Mouse (Mus musculus) heart, embryonic 15.5 days (tissue): ENCODE measurements around the gene Hectd3. TPM values are rescaled to one million over a fixed set of nuclear protein-coding genes. Genes with fewer than 3 reads are reported as not detected.

Source experiments
- ATAC-seq: fragments of 200-750 bp; cut with Nextera tagmentation; replicated peaks from 2 replicates; pipeline ENCODE4 v1.8.0; 2017; ENCODE audit warnings: low read depth, moderate TSS enrichment; ENCODE audit not compliant: insufficient number of reproducible peaks, insufficient read depth, low FRiP score
- H3K27ac ChIP-seq: fragments of 300-500 bp; sonication (generic); 2 replicates; pipeline ENCODE4 v1.5.1; 2015; ENCODE audit warnings: mild to moderate bottlenecking, inconsistent platforms
- H3K27me3 ChIP-seq: fragments of 300-500 bp; sonication (generic); 2 replicates; pipeline ENCODE4 v1.6.1; 2015; ENCODE audit warnings: inconsistent platforms
- H3K36me3 ChIP-seq: fragments of 300-500 bp; sonication (generic); 2 replicates; pipeline ENCODE4 v1.6.1; 2015; ENCODE audit warnings: mild to moderate bottlenecking, inconsistent platforms
- H3K4me1 ChIP-seq: fragments of 300-500 bp; sonication (generic); replicated peaks from 2 replicates; pipeline ENCODE4 v1.6.1; 2015; ENCODE audit warnings: inconsistent platforms
- H3K4me2 ChIP-seq: fragments of 300-500 bp; sonication (generic); 2 replicates; pipeline ENCODE4 v1.6.1; 2015; ENCODE audit warnings: inconsistent platforms, mild to moderate bottlenecking, moderate library complexity
- H3K4me3 ChIP-seq: fragments of 300-500 bp; sonication (generic); 2 replicates; pipeline ENCODE4 v1.5.1; 2015; ENCODE audit warnings: mild to moderate bottlenecking, inconsistent platforms
- H3K9ac ChIP-seq: fragments of 300-500 bp; sonication (generic); 2 replicates; pipeline ENCODE4 v1.6.1; 2015; ENCODE audit warnings: mild to moderate bottlenecking, inconsistent platforms
- H3K9me3 ChIP-seq: fragments of 300-500 bp; sonication (generic); replicated peaks from 2 replicates; pipeline ENCODE4 v1.6.1; 2016; ENCODE audit warnings: inconsistent platforms
- WGBS: fragments of 180-500 bp; shearing (Covaris S2); methylation state at CpG from one replicate; pipeline ENCODE4 v1.1.7; 2015; ENCODE audit warnings: mixed read lengths; 5-methylcytosine and 5-hydroxymethylcytosine counted together
- polyA plus RNA-seq: library from polyadenylated mRNA; unstranded; fragments of >200 nt; fragmentation: Nextera tagmentation; extraction: Ambion mirVana; gene quantifications from 2 replicates; pipeline ENCODE4 v1.2.1, GENCODE M21; 2015

Gene Hectd3
- polyA plus RNA-seq, 1 experiment from 2014 or later: 5.5 TPM

- no peak overlapping the region for H3K4me2 ChIP-seq
- 91% methylated on average over 17 of the region's 17 CpGs for WGBS
- no peak overlapping the region for H3K27ac ChIP-seq
- H3K27me3 ChIP-seq: 0 out of 2 replicates have a peak, but pooled peaks cover 6% of the 10 kb centered on the region
- H3K36me3 ChIP-seq: peaks cover 23% of the 10 kb centered on the region
- no peak overlapping the region for H3K9ac ChIP-seq
- H3K9me3 ChIP-seq: no peaks in the 10 kb centered on the region
- no peak overlapping the region for H3K4me3 ChIP-seq
- peaks cover 13% of the 10 kb centered on the region for H3K4me1 ChIP-seq
- ATAC-seq: no peak
Measured at GRCm38 (mm10) chr4:116999513-117000154, 4.5 kb downstream of the Hectd3 start.

GRCm38 (mm10) chr4:117001957-117002356 is 6.8 kb downstream of the Hectd3 start:
- ATAC-seq: no peak
- H3K4me2 ChIP-seq: no peak overlapping the region
- WGBS: 84% methylated on average over 16 of the region's 16 CpGs
- no peaks in the 10 kb centered on the region for H3K4me1 ChIP-seq
- H3K9me3 ChIP-seq: no peaks in the 10 kb centered on the region
- no peak overlapping the region for H3K9ac ChIP-seq
- no peak overlapping the region for H3K27ac ChIP-seq
- H3K27me3 ChIP-seq: 0 out of 2 replicates have a peak, but pooled peaks cover 6% of the 10 kb centered on the region
- H3K4me3 ChIP-seq: no peak overlapping the region
- peaks cover 23% of the 10 kb centered on the region for H3K36me3 ChIP-seq

GRCm38 (mm10) chr4:117002543-117003521 is 7.7 kb downstream of the Hectd3 start:
- no peaks in the 10 kb centered on the region for H3K4me1 ChIP-seq
- WGBS: 56% methylated on average over 38 of the region's 38 CpGs

GRCm38 (mm10) chr4:117004649-117005048 is 9.5 kb downstream of the Hectd3 start:
- Histone ChIP-seq H3K9ac (no peak overlapping the region), H3K4me2 (no peak overlapping the region), H3K27ac (no peak overlapping the region), H3K36me3 (peaks cover 17% of the 10 kb centered on the region; the same call in 1 of the 2 replicates), H3K9me3 (no peaks in the 10 kb centered on the region), H3K4me3 (no peak overlapping the region), H3K27me3 (0 out of 2 replicates have a peak, but pooled peaks cover 6% of the 10 kb centered on the region), H3K4me1 (no peaks in the 10 kb centered on the region)
- ATAC-seq: no peak
- 76% methylated on average over 4 of the region's 4 CpGs for WGBS

More at GRCm38 (mm10) chr4:117002543-117003521, 7.7 kb downstream of the Hectd3 start:
- ATAC-seq: no peak; the same call in 1 of the 2 replicates
- Histone ChIP-seq H3K36me3 (peaks cover 23% of the 10 kb centered on the region), H3K4me2 (no peak overlapping the region), H3K4me3 (no peak overlapping the region), H3K27ac (no peak overlapping the region), H3K9me3 (no peaks in the 10 kb centered on the region), H3K27me3 (0 out of 2 replicates have a peak, but pooled peaks cover 6% of the 10 kb centered on the region), H3K9ac (no peak overlapping the region; the same call in 1 of the 2 replicates)

- Histone ChIP-seq H3K4me2 (no peak overlapping the region), H3K9me3 (no peaks in the 10 kb centered on the region), H3K9ac (no peak overlapping the region), H3K27me3 (0 out of 2 replicates have a peak, but pooled peaks cover 6% of the 10 kb centered on the region), H3K36me3 (peaks cover 10% of the 10 kb centered on the region; the same call in 1 of the 2 replicates), H3K4me1 (no peaks in the 10 kb centered on the region), H3K27ac (no peak overlapping the region), H3K4me3 (no peak overlapping the region)
- no peak for ATAC-seq
- 65% methylated on average over 7 of the region's 7 CpGs for WGBS
Measured at GRCm38 (mm10) chr4:117005611-117006400, 10.7 kb downstream of the Hectd3 start.

GRCm38 (mm10) chr4:117007058-117007457 is 11.9 kb downstream of the Hectd3 start:
- no peak for ATAC-seq
- H3K27me3 ChIP-seq: 0 out of 2 replicates have a peak, but pooled peaks cover 4% of the 10 kb centered on the region
- no peak overlapping the region for H3K27ac ChIP-seq
- no peak overlapping the region for H3K9ac ChIP-seq
- no peak overlapping the region for H3K4me2 ChIP-seq
- H3K36me3 ChIP-seq: peaks cover 9% of the 10 kb centered on the region; the same call in 1 of the 2 replicates
- H3K4me1 ChIP-seq: no peaks in the 10 kb centered on the region
- 57% methylated on average over 3 of the region's 3 CpGs for WGBS
- no peak overlapping the region for H3K4me3 ChIP-seq
- H3K9me3 ChIP-seq: no peaks in the 10 kb centered on the region

GRCm38 (mm10) chr4:117010231-117010630 is 15.1 kb downstream of the Hectd3 start:
- no peaks in the 10 kb centered on the region for H3K36me3 ChIP-seq
- no peak for ATAC-seq
- H3K4me1 ChIP-seq: no peaks in the 10 kb centered on the region
- no peaks in the 10 kb centered on the region for H3K27me3 ChIP-seq
- H3K9me3 ChIP-seq: no peaks in the 10 kb centered on the region
- no peak overlapping the region for H3K9ac ChIP-seq
- WGBS: 61% methylated on average over 5 of the region's 5 CpGs
- no peak overlapping the region for H3K4me3 ChIP-seq
- no peak overlapping the region for H3K27ac ChIP-seq
- H3K4me2 ChIP-seq: no peak overlapping the region

- H3K9me3 ChIP-seq: no peaks in the 10 kb centered on the region
- no peaks in the 10 kb centered on the region for H3K36me3 ChIP-seq
- 83% methylated on average over 6 of the region's 6 CpGs for WGBS
- ATAC-seq: no peak
- no peak overlapping the region for H3K27ac ChIP-seq
- H3K4me1 ChIP-seq: no peaks in the 10 kb centered on the region
- no peak overlapping the region for H3K4me2 ChIP-seq
- no peak overlapping the region for H3K9ac ChIP-seq
- no peak overlapping the region for H3K4me3 ChIP-seq
- no peaks in the 10 kb centered on the region for H3K27me3 ChIP-seq
Measured at GRCm38 (mm10) chr4:117013596-117013995, 18.5 kb downstream of the Hectd3 start.

- 51% methylated on average over 4 of the region's 4 CpGs for WGBS
- H3K27ac ChIP-seq: no peak overlapping the region
- H3K4me1 ChIP-seq: peaks cover 3% of the 10 kb centered on the region
- no peaks in the 10 kb centered on the region for H3K27me3 ChIP-seq
- no peaks in the 10 kb centered on the region for H3K9me3 ChIP-seq
- H3K36me3 ChIP-seq: no peaks in the 10 kb centered on the region
- H3K4me2 ChIP-seq: no peak overlapping the region
- ATAC-seq: no peak
- no peak overlapping the region for H3K9ac ChIP-seq
- H3K4me3 ChIP-seq: no peak overlapping the region
Measured at GRCm38 (mm10) chr4:117014901-117015415, 19.8 kb downstream of the Hectd3 start.

- no peak overlapping the region for H3K4me2 ChIP-seq
- H3K36me3 ChIP-seq: peaks cover 5% of the 10 kb centered on the region; the same call in 1 of the 2 replicates
- H3K4me1 ChIP-seq: peaks cover 9% of the 10 kb centered on the region
- no peak overlapping the region for H3K9ac ChIP-seq
- H3K27ac ChIP-seq: no peak overlapping the region
- H3K27me3 ChIP-seq: no peaks in the 10 kb centered on the region
- WGBS: 84% methylated on average over 2 of the region's 2 CpGs
- H3K9me3 ChIP-seq: no peaks in the 10 kb centered on the region
- no peak for ATAC-seq
- no peak overlapping the region for H3K4me3 ChIP-seq
Measured at GRCm38 (mm10) chr4:117017738-117018137, 22.6 kb downstream of the Hectd3 start.
